Mouse (Mus musculus): Measurements from ENCODE around the gene Eif3g. TPM values are rescaled to one million over a fixed set of nuclear protein-coding genes. Genes with fewer than 3 reads are reported as not detected.

The Eif3g gene
- 206 and 216 TPM in 2 replicates for polyA plus RNA-seq (2011; ENCODE audit: insufficient read depth, insufficient read length, low read depth, missing spikeins)

GRCm38 (mm10) chr9:20898511-20899073, at the start of gene Eif3g:
TSS of gene Eif3g (minus strand) at chr9:20898623.
- Histone ChIP-seq H3K9me3 (replicated peaks; ENCODE audit: control insufficient read depth, insufficient read depth, low read length, poor library complexity, severe bottlenecking) (no peaks in the 10 kb centered on the region), H3K4me3 (ENCODE audit: low read depth, low read length) (peak within 1 kb of the TSS; percentile 98), H3K9ac (ENCODE audit: low read depth, poor library complexity, severe bottlenecking) (peak within 1 kb of the TSS; percentile 95), H3K36me3 (ENCODE audit: control insufficient read depth, insufficient read depth, low read length, poor library complexity, severe bottlenecking) (peaks cover 27% of the 10 kb centered on the region), H3K4me1 (ENCODE audit: control insufficient read depth, insufficient read depth, low read length) (no peaks in the 10 kb centered on the region), H3K27me3 (ENCODE audit: control insufficient read depth, insufficient read depth, low read length, poor library complexity, severe bottlenecking) (no peaks in the 10 kb centered on the region), H3K27ac (ENCODE audit: insufficient read depth, low read length) (no peak within 1 kb of the TSS)
- TF ChIP-seq CTCF (IDR thresholded peaks at IDR 0.05; ENCODE audit: low read depth, low read length) (peak; percentile 84), EP300 (IDR thresholded peaks at IDR 0.05; ENCODE audit: insufficient read depth, low read depth, low read length) (0 out of 2 replicates have a peak, but pooled peaks have one; percentile 18), POLR2A (IDR thresholded peaks at IDR 0.05; ENCODE audit: insufficient read depth, low read length) (no peak)

GRCm38 (mm10) chr9:20946066-20946880, 47.9 kb upstream of the Eif3g start:
- peak overlapping the region; percentile 59 for H3K27ac ChIP-seq (ENCODE audit: insufficient read depth, low read length)
- H3K4me3 ChIP-seq (ENCODE audit: low read depth, low read length): peak overlapping the region; percentile 8; the same call in 1 of the 2 replicates
- H3K9ac ChIP-seq (ENCODE audit: low read depth, poor library complexity, severe bottlenecking): 0 out of 2 replicates have a peak overlapping the region, but pooled peaks have one; percentile 40
- no peaks in the 10 kb centered on the region for H3K9me3 ChIP-seq (replicated peaks; ENCODE audit: control insufficient read depth, insufficient read depth, low read length, poor library complexity, severe bottlenecking)
- H3K27me3 ChIP-seq (ENCODE audit: control insufficient read depth, insufficient read depth, low read length, poor library complexity, severe bottlenecking): no peaks in the 10 kb centered on the region
- H3K4me1 ChIP-seq (ENCODE audit: control insufficient read depth, insufficient read depth, low read length): peaks cover 14% of the 10 kb centered on the region
- TF ChIP-seq EP300 (IDR thresholded peaks at IDR 0.05; ENCODE audit: insufficient read depth, low read depth, low read length): peak; percentile 76
- no peak for TF ChIP-seq CTCF (IDR thresholded peaks at IDR 0.05; ENCODE audit: low read depth, low read length)
- peaks cover 6% of the 10 kb centered on the region for H3K36me3 ChIP-seq (ENCODE audit: control insufficient read depth, insufficient read depth, low read length, poor library complexity, severe bottlenecking)

- Histone ChIP-seq H3K36me3 (ENCODE audit: control insufficient read depth, insufficient read depth, low read length, poor library complexity, severe bottlenecking) (peaks cover 21% of the 10 kb centered on the region), H3K9ac (ENCODE audit: low read depth, poor library complexity, severe bottlenecking) (no peak overlapping the region), H3K27ac (ENCODE audit: insufficient read depth, low read length) (peak overlapping the region; percentile 59), H3K27me3 (ENCODE audit: control insufficient read depth, insufficient read depth, low read length, poor library complexity, severe bottlenecking) (no peaks in the 10 kb centered on the region), H3K4me3 (ENCODE audit: low read depth, low read length) (no peak overlapping the region), H3K4me1 (ENCODE audit: control insufficient read depth, insufficient read depth, low read length) (peaks cover 14% of the 10 kb centered on the region), H3K9me3 (replicated peaks; ENCODE audit: control insufficient read depth, insufficient read depth, low read length, poor library complexity, severe bottlenecking) (no peaks in the 10 kb centered on the region)
- no peak for TF ChIP-seq POLR2A (IDR thresholded peaks at IDR 0.05; ENCODE audit: insufficient read depth, low read length)
- TF ChIP-seq EP300 (IDR thresholded peaks at IDR 0.05; ENCODE audit: insufficient read depth, low read depth, low read length): 0 out of 2 replicates have a peak, but pooled peaks have one; percentile 40
These were observed 46.4 kb upstream of the Eif3g start for GRCm38 (mm10) chr9:20944697-20945370.

GRCm38 (mm10) chr9:20943911-20944310, 45.5 kb upstream of the Eif3g start:
- TF ChIP-seq EP300 (IDR thresholded peaks at IDR 0.05; ENCODE audit: insufficient read depth, low read depth, low read length) (peak; percentile 84), CTCF (IDR thresholded peaks at IDR 0.05; ENCODE audit: low read depth, low read length) (peak; percentile 39), POLR2A (IDR thresholded peaks at IDR 0.05; ENCODE audit: insufficient read depth, low read length) (no peak)
- Histone ChIP-seq H3K27me3 (ENCODE audit: control insufficient read depth, insufficient read depth, low read length, poor library complexity, severe bottlenecking) (no peaks in the 10 kb centered on the region), H3K4me1 (ENCODE audit: control insufficient read depth, insufficient read depth, low read length) (peaks cover 14% of the 10 kb centered on the region), H3K4me3 (ENCODE audit: low read depth, low read length) (no peak overlapping the region), H3K27ac (ENCODE audit: insufficient read depth, low read length) (peak overlapping the region; percentile 59), H3K36me3 (ENCODE audit: control insufficient read depth, insufficient read depth, low read length, poor library complexity, severe bottlenecking) (peaks cover 29% of the 10 kb centered on the region), H3K9ac (ENCODE audit: low read depth, poor library complexity, severe bottlenecking) (no peak overlapping the region), H3K9me3 (replicated peaks; ENCODE audit: control insufficient read depth, insufficient read depth, low read length, poor library complexity, severe bottlenecking) (no peaks in the 10 kb centered on the region)

- Histone ChIP-seq H3K4me1 (ENCODE audit: control insufficient read depth, insufficient read depth, low read length) (peaks cover 14% of the 10 kb centered on the region), H3K27ac (ENCODE audit: insufficient read depth, low read length) (peak overlapping the region; percentile 24), H3K36me3 (ENCODE audit: control insufficient read depth, insufficient read depth, low read length, poor library complexity, severe bottlenecking) (peaks cover 30% of the 10 kb centered on the region), H3K9me3 (replicated peaks; ENCODE audit: control insufficient read depth, insufficient read depth, low read length, poor library complexity, severe bottlenecking) (no peaks in the 10 kb centered on the region), H3K27me3 (ENCODE audit: control insufficient read depth, insufficient read depth, low read length, poor library complexity, severe bottlenecking) (no peaks in the 10 kb centered on the region), H3K4me3 (ENCODE audit: low read depth, low read length) (no peak overlapping the region), H3K9ac (ENCODE audit: low read depth, poor library complexity, severe bottlenecking) (no peak overlapping the region)
- no peak for TF ChIP-seq CTCF (IDR thresholded peaks at IDR 0.05; ENCODE audit: low read depth, low read length)
- no peak for TF ChIP-seq EP300 (IDR thresholded peaks at IDR 0.05; ENCODE audit: insufficient read depth, low read depth, low read length)
- no peak for TF ChIP-seq POLR2A (IDR thresholded peaks at IDR 0.05; ENCODE audit: insufficient read depth, low read length)
These were observed 45.0 kb upstream of the Eif3g start for GRCm38 (mm10) chr9:20943396-20943795.
